Mouse (Mus musculus) gastrocnemius, postnatal 10 days (tissue): Measurements from ENCODE around the gene Sftpd. TPM values are rescaled to one million over a fixed set of nuclear protein-coding genes. Genes with fewer than 3 reads are reported as not detected.

Experiments
- total RNA-seq, 2 experiments: library from RNA; stranded (reverse); gene quantifications; 2 replicates each; pipeline ENCODE4 v1.2.3; 2021

The Sftpd gene
- total RNA-seq, 2 experiments from 2014 or later = not detected

Other genes with a start within 250 kb of the Sftpd start
- 10 to 100 TPM; 17.2 to 19.1 TPM for gene Tspan14, start 218.3 kb downstream of the Sftpd start, total RNA-seq
- 10 to 100 TPM in 1 of 2 experiments, 1 to 10 TPM in 1; 7.2 to 11.0 TPM for gene Fam213a, start 171.4 kb downstream of the Sftpd start, total RNA-seq
- not detected for gene Dydc2, start 115.9 kb downstream of the Sftpd start, total RNA-seq
- not detected for gene Dydc1, start 112.2 kb downstream of the Sftpd start, total RNA-seq
- gene Mat1a, start 80.1 kb downstream of the Sftpd start, total RNA-seq = under 1 TPM in 1 of 2 experiments, not detected in 1; 0.52 TPM
- not detected for gene Sftpa1, start 53.4 kb downstream of the Sftpd start, total RNA-seq
- under 1 TPM in 1 of 2 experiments, not detected in 1; 0.52 TPM for gene Mbl1, start 33.7 kb downstream of the Sftpd start, total RNA-seq
- not detected for gene Gm2832, start 93.7 kb upstream of the Sftpd start, total RNA-seq
- gene Gm5798, start 163.5 kb upstream of the Sftpd start, total RNA-seq = not detected
- not detected for gene Gm7945, start 201.2 kb upstream of the Sftpd start, total RNA-seq
- gene Gm6482, start 223.1 kb upstream of the Sftpd start, total RNA-seq = not detected